Mouse (Mus musculus) liver, postnatal 0 days (tissue): ENCODE measurements at regions not wholly inside any gene's neighbourhood (a gene's known extent, or its start where the extent isn't known, plus 50 kb on each side); places are given as distances from the start of the nearest gene placed in this dataset.

Experiments
- ATAC-seq: fragments of 200-750 bp; cut with Nextera tagmentation; 2 replicates; pipeline ENCODE4 v1.8.0; 2017; ENCODE audit warnings: mild to moderate bottlenecking, moderate library complexity
- DNase-seq: peaks from one replicate; pipeline ENCODE4 v3.0.0-alpha.2; 2016
- H3K27ac ChIP-seq: fragments of 300-500 bp; sonication (generic); 2 replicates; pipeline ENCODE4 v1.5.1; 2014; ENCODE audit warnings: antibody characterized with exemption, moderate library complexity, mild to moderate bottlenecking, low read depth
- H3K27me3 ChIP-seq: fragments of 300-500 bp; sonication (generic); 2 replicates; pipeline ENCODE4 v1.6.1; 2014; ENCODE audit warnings: low read length, control low read depth, mixed read lengths; ENCODE audit not compliant: insufficient read depth
- H3K36me3 ChIP-seq: fragments of 300-500 bp; sonication (generic); replicated peaks from 2 replicates; pipeline ENCODE4 v1.6.1; 2014; ENCODE audit warnings: mild to moderate bottlenecking, control low read depth, low read length, moderate library complexity, mixed read lengths; ENCODE audit not compliant: insufficient read depth
- H3K4me1 ChIP-seq: fragments of 300-500 bp; sonication (generic); 2 replicates; pipeline ENCODE4 v1.6.1; 2014; ENCODE audit warnings: antibody characterized with exemption, mild to moderate bottlenecking, control low read depth; ENCODE audit not compliant: insufficient read depth
- H3K4me2 ChIP-seq: fragments of 300-500 bp; sonication (generic); 2 replicates; pipeline ENCODE4 v1.6.1; 2014; ENCODE audit warnings: low read depth, mild to moderate bottlenecking, low read length, moderate library complexity, mixed read lengths
- H3K4me3 ChIP-seq: fragments of 300-500 bp; sonication (generic); 2 replicates; pipeline ENCODE4 v1.5.1; 2014; ENCODE audit warnings: low read depth, low read length
- H3K9ac ChIP-seq: fragments of 300-500 bp; sonication (generic); replicated peaks from 2 replicates; pipeline ENCODE4 v1.6.1; 2014; ENCODE audit warnings: mild to moderate bottlenecking, moderate library complexity
- H3K9me3 ChIP-seq: fragments of 300-500 bp; sonication (generic); 2 replicates; pipeline ENCODE4 v1.6.1; 2016; ENCODE audit warnings: mild to moderate bottlenecking, control low read depth, low read length, mixed read lengths
- CTCF ChIP-seq: sonication (generic); IDR thresholded peaks from 2 replicates; pipeline ENCODE4 v1.5.1; 2016; ENCODE audit warnings: antibody characterized with exemption, low read depth
- EP300 ChIP-seq: IDR thresholded peaks from 2 replicates; pipeline ENCODE4 v1.6.1; 2016; ENCODE audit warnings: antibody characterized with exemption, low read depth, mild to moderate bottlenecking
- WGBS: fragments of 180-500 bp; shearing (Covaris S2); extraction: QIAGEN DNeasy Blood & Tissue Kit; methylation state at CpG from one replicate; pipeline ENCODE4 v1.1.7; 2014; ENCODE audit not compliant: insufficient replicate concordance; 5-methylcytosine and 5-hydroxymethylcytosine counted together

GRCm38 (mm10) chr4:12452086-12452485, 280.3 kb upstream of the Fam92a start:
- Histone ChIP-seq H3K9me3 (no peaks in the 10 kb centered on the region), H3K36me3 (no peaks in the 10 kb centered on the region), H3K4me2 (no peak overlapping the region), H3K9ac (no peak overlapping the region), H3K4me3 (no peak overlapping the region), H3K4me1 (no peaks in the 10 kb centered on the region), H3K27ac (no peak overlapping the region), H3K27me3 (no peaks in the 10 kb centered on the region)
- TF ChIP-seq CTCF (no peak), EP300 (no peak)
- 79% methylated on average over 2 of the region's 2 CpGs for WGBS
- no peak for DNase-seq
- no peak for ATAC-seq

- Histone ChIP-seq H3K36me3 (no peaks in the 10 kb centered on the region), H3K27ac (no peak overlapping the region), H3K4me3 (no peak overlapping the region), H3K27me3 (no peaks in the 10 kb centered on the region), H3K4me1 (no peaks in the 10 kb centered on the region), H3K9me3 (no peaks in the 10 kb centered on the region), H3K4me2 (no peak overlapping the region), H3K9ac (no peak overlapping the region)
- TF ChIP-seq EP300 (no peak), CTCF (no peak)
- DNase-seq = no peak
- no peak for ATAC-seq
- 55% methylated on average over 3 of the region's 3 CpGs for WGBS
These were observed 253.7 kb upstream of the Fam92a start for GRCm38 (mm10) chr4:12425507-12425906.

DNA sequence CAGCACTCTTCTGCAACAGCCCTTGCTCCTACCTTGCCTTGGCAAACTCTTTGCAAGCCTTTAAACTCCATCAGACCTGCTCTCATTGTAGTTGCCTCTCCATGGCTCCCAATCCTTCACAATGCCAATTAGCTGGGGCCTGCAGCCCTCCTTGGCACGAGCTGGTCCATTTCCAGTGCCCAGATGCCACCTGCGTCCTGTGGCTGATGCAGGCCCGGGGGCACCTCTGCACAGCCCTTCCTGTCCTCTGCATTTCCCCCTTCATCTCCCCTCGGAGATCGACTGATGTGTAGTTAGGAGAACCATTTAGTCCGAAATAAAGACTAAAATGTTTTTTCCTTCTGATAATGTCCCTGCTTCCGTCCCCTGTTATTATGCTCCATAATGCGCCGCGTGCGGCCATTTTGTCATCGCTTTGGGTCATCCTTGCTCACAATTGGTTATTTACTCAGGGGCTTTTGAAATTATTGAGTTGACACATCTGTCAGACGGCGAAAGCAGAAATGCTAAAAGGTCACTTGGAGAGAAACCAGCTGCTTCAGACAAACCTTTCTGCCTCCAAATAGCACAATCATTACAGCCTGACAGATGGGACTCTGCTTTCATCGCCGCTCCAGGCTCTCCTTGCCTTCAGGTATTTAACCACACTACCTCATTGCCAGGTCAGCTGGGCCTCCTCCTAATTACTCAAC, 250.0 kb upstream of the Fam92a start:
- ATAC-seq (no peak), DNase-seq (no peak)
- TF ChIP-seq EP300 (no peak), CTCF (no peak)
- Histone ChIP-seq H3K9ac (no peak overlapping the region), H3K4me2 (no peak overlapping the region), H3K36me3 (no peaks in the 10 kb centered on the region), H3K9me3 (no peaks in the 10 kb centered on the region), H3K4me3 (no peak overlapping the region), H3K4me1 (no peaks in the 10 kb centered on the region), H3K27ac (no peak overlapping the region), H3K27me3 (no peaks in the 10 kb centered on the region)
- WGBS = 78% methylated on average over 16 of the region's 16 CpGs

- no peaks in the 10 kb centered on the region for H3K4me1 ChIP-seq
- H3K27ac ChIP-seq = no peak overlapping the region
- DNase-seq = no peak
- no peak for TF ChIP-seq EP300
- TF ChIP-seq CTCF = no peak
- no peak overlapping the region for H3K4me2 ChIP-seq
- no peaks in the 10 kb centered on the region for H3K9me3 ChIP-seq
- 47% methylated on average over 3 of the region's 3 CpGs for WGBS
- no peaks in the 10 kb centered on the region for H3K27me3 ChIP-seq
- no peaks in the 10 kb centered on the region for H3K36me3 ChIP-seq
- no peak overlapping the region for H3K9ac ChIP-seq
- no peak for ATAC-seq
- H3K4me3 ChIP-seq = no peak overlapping the region
These were observed 246.3 kb upstream of the Fam92a start for GRCm38 (mm10) chr4:12418086-12418485.

GRCm38 (mm10) chr4:12395344-12395743, 223.5 kb upstream of the Fam92a start:
- Histone ChIP-seq H3K27me3 (no peaks in the 10 kb centered on the region), H3K36me3 (no peaks in the 10 kb centered on the region), H3K27ac (no peak overlapping the region), H3K9me3 (no peaks in the 10 kb centered on the region), H3K4me2 (no peak overlapping the region), H3K9ac (no peak overlapping the region), H3K4me3 (no peak overlapping the region), H3K4me1 (no peaks in the 10 kb centered on the region)
- TF ChIP-seq CTCF = no peak
- DNase-seq (no peak), ATAC-seq (no peak)
- WGBS = 64% methylated on average over 1 of the region's 1 CpGs

GRCm38 (mm10) chr4:12376797-12377570, 205.2 kb upstream of the Fam92a start:
- no peaks in the 10 kb centered on the region for H3K9me3 ChIP-seq
- no peak overlapping the region for H3K27ac ChIP-seq
- TF ChIP-seq EP300 (no peak), CTCF (no peak)
- H3K4me3 ChIP-seq = no peak overlapping the region
- DNase-seq (no peak), ATAC-seq (no peak)
- H3K27me3 ChIP-seq = no peaks in the 10 kb centered on the region
- H3K4me2 ChIP-seq = no peak overlapping the region
- 76% methylated on average over 5 of the region's 5 CpGs for WGBS
- no peaks in the 10 kb centered on the region for H3K36me3 ChIP-seq
- no peaks in the 10 kb centered on the region for H3K4me1 ChIP-seq
- no peak overlapping the region for H3K9ac ChIP-seq
